Mouse (Mus musculus): ENCODE data around the gene Rere.

- no peak for TF ChIP-seq HCFC1 (IDR thresholded peaks at IDR 0.05; ENCODE audit: borderline replicate concordance, insufficient read depth, low read length)
- no peak for TF ChIP-seq CHD2 (IDR thresholded peaks at IDR 0.05; ENCODE audit: low read depth, low read length)
- no peak for TF ChIP-seq ZC3H11A (IDR thresholded peaks at IDR 0.05; ENCODE audit: borderline replicate concordance, low read depth, low read length)
- no peak for TF ChIP-seq MAFK (IDR thresholded peaks at IDR 0.05; ENCODE audit: insufficient read depth, low read depth, low read length)
- TF ChIP-seq ZNF384 (IDR thresholded peaks at IDR 0.05; ENCODE audit: low read depth, low read length), result no peak
These were observed 337.6 kb downstream of the Rere start for GRCm38 (mm10) chr4:150619011-150619410.
